ENCODE assay signal across 23 mouse cellular contexts in genomic region chr9:77629708-77630107, GRCm38 (mm10). TPM values are rescaled to one million over a fixed set of nuclear protein-coding genes. Genes with fewer than 3 reads are reported as not detected.
A peak's percentile ranks its signal among the peaks of the same experiment; 100 is the strongest.
DNase-seq lines count a peak whose midpoint lies in the region; ATAC-seq and TF ChIP-seq lines count a peak whose summit lies in the region.
"Had no signal": no experiment of that assay in that cellular context is flagged by ENCODE, and none has a peak within 500 bp of the region (broad histone marks: within the 10 kb centered on the region; RNA-seq: fewer than 3 reads in every experiment).

No protein-coding gene starts in this region.

- intact Hi-C loops in gastrocnemius, adult 2 months (cut with DNase I) = no loop called here

- no peak for DNase-seq in gastrocnemius, adult 2 months
- DNase-seq in gastrocnemius, postnatal 25 days = no peak
- DNase-seq in heart, embryonic 10.5 days (ENCODE audit: low spot score) = no peak
- DNase-seq in limb, embryonic 14.5 days (ENCODE audit: low spot score) = peak; percentile 35
- no peak for DNase-seq in limb, embryonic 10.5 days (ENCODE audit: low spot score)
- DNase-seq in hindbrain, embryonic 14.5 days (ENCODE audit: low spot score) = no peak
- DNase-seq: adrenal gland, postnatal 14 days; cerebellum, adult 11-12 months; cerebellum, adult 9-10 months; cerebellum, postnatal 25 days; forebrain, postnatal 0 days; gastrocnemius, postnatal 10 days; kidney, adult 8-10 months had no signal

- H3K9me3 ChIP-seq in heart, embryonic 15.5 days (replicated peaks) = no peaks in the 10 kb centered on the region
- H3K9me3 ChIP-seq in heart, embryonic 10.5 days = no peaks in the 10 kb centered on the region
- no peaks in the 10 kb centered on the region for H3K9me3 ChIP-seq in limb, embryonic 14.5 days (ENCODE audit: control insufficient read depth, low read length)
- no peaks in the 10 kb centered on the region for H3K9me3 ChIP-seq in limb, embryonic 10.5 days (replicated peaks)
- H3K9me3 ChIP-seq in hindbrain, embryonic 14.5 days (ENCODE audit: control insufficient read depth, low read length) = no peaks in the 10 kb centered on the region
- H3K9me3 ChIP-seq: embryonic facial prominence, embryonic 13.5 days; forebrain, embryonic 13.5 days had no signal

- no peak for ATAC-seq in heart, embryonic 15.5 days (replicated peaks; ENCODE audit: insufficient number of reproducible peaks, insufficient read depth, low FRiP score, low read depth)
- ATAC-seq in limb, embryonic 14.5 days (ENCODE audit: low FRiP score, low read depth) = peak; percentile 47; the same call in 1 of the 2 replicates
- no peak for ATAC-seq in hindbrain, embryonic 14.5 days (ENCODE audit: low FRiP score)
- ATAC-seq: activated CD4-positive, CD25-positive, alpha-beta regulatory T cell, adult 4 months; forebrain, embryonic 13.5 days; forebrain, postnatal 0 days; hindbrain, embryonic 16.5 days; inflammation-experienced regulatory T-cells, adult 6 months; intestine, postnatal 0 days; Patski had no signal

- H3K4me3 ChIP-seq in gastrocnemius, adult 2 months = peak overlapping the region; percentile 3; the same call in 1 of the 2 replicates
- no peak overlapping the region for H3K4me3 ChIP-seq in heart, embryonic 15.5 days
- H3K4me3 ChIP-seq in heart, embryonic 10.5 days = no peak overlapping the region
- H3K4me3 ChIP-seq in limb, embryonic 14.5 days (replicated peaks; ENCODE audit: low read length) = no peak overlapping the region
- no peak overlapping the region for H3K4me3 ChIP-seq in limb, embryonic 10.5 days
- no peak overlapping the region for H3K4me3 ChIP-seq in myocyte
- H3K4me3 ChIP-seq in hindbrain, embryonic 14.5 days (replicated peaks; ENCODE audit: low read length) = no peak overlapping the region
- H3K4me3 ChIP-seq: embryonic facial prominence, embryonic 13.5 days; forebrain, embryonic 13.5 days had no signal

- TF ChIP-seq POLR2A in limb, embryonic 14.5 days (IDR thresholded peaks at IDR 0.05; ENCODE audit: borderline replicate concordance, extremely low read depth, insufficient read depth, insufficient read length) = no peak
- no peak for TF ChIP-seq POLR2A in myocyte (IDR thresholded peaks at IDR 0.05; ENCODE audit: insufficient read length, low read depth)

- H3K79me2 ChIP-seq in myocyte (ENCODE audit: control insufficient read depth, insufficient read depth) = no peaks in the 10 kb centered on the region

- H3K27ac ChIP-seq in gastrocnemius, adult 2 months = peak overlapping the region; percentile 93
- H3K27ac ChIP-seq in heart, embryonic 15.5 days = peak overlapping the region; percentile 64; the same call in 1 of the 2 replicates
- H3K27ac ChIP-seq in heart, embryonic 10.5 days = no peak overlapping the region
- H3K27ac ChIP-seq in limb, embryonic 14.5 days (replicated peaks; ENCODE audit: low read depth, low read length) = no peak overlapping the region
- H3K27ac ChIP-seq in limb, embryonic 10.5 days = no peak overlapping the region
- H3K27ac ChIP-seq in hindbrain, embryonic 14.5 days = no peak overlapping the region
- H3K27ac ChIP-seq: embryonic facial prominence, embryonic 13.5 days; forebrain, embryonic 13.5 days had no signal

- WGBS in heart, embryonic 15.5 days = 28% methylated on average over 5 of the region's 5 CpGs
- WGBS in heart, embryonic 10.5 days = 79% methylated on average over 5 of the region's 5 CpGs
- 65% methylated on average over 5 of the region's 5 CpGs for WGBS in limb, embryonic 14.5 days
- WGBS in limb, embryonic 10.5 days = 83% methylated on average over 5 of the region's 5 CpGs
- 83% methylated on average over 5 of the region's 5 CpGs for WGBS in hindbrain, embryonic 14.5 days

- H3K9ac ChIP-seq in heart, embryonic 15.5 days = no peak overlapping the region
- H3K9ac ChIP-seq in limb, embryonic 14.5 days (ENCODE audit: low read depth, low read length, severe bottlenecking) = no peak overlapping the region
- H3K9ac ChIP-seq in hindbrain, embryonic 14.5 days = no peak overlapping the region
- H3K9ac ChIP-seq: embryonic facial prominence, embryonic 13.5 days; forebrain, embryonic 13.5 days; forebrain, postnatal 0 days had no signal

- H3K36me3 ChIP-seq in heart, embryonic 15.5 days = no peaks in the 10 kb centered on the region
- H3K36me3 ChIP-seq in heart, embryonic 10.5 days = no peaks in the 10 kb centered on the region
- H3K36me3 ChIP-seq in limb, embryonic 14.5 days (ENCODE audit: control insufficient read depth, insufficient read depth, low read length) = no peaks in the 10 kb centered on the region
- no peaks in the 10 kb centered on the region for H3K36me3 ChIP-seq in limb, embryonic 10.5 days
- no peaks in the 10 kb centered on the region for H3K36me3 ChIP-seq in myocyte (ENCODE audit: control insufficient read depth, insufficient read depth)
- H3K36me3 ChIP-seq in hindbrain, embryonic 14.5 days (replicated peaks; ENCODE audit: control insufficient read depth, insufficient read depth) = no peaks in the 10 kb centered on the region
- H3K36me3 ChIP-seq: embryonic facial prominence, embryonic 13.5 days had no signal

- H3K27me3 ChIP-seq in heart, embryonic 15.5 days = no peaks in the 10 kb centered on the region
- H3K27me3 ChIP-seq in heart, embryonic 10.5 days (ENCODE audit: insufficient read depth, poor library complexity, severe bottlenecking) = no peaks in the 10 kb centered on the region
- H3K27me3 ChIP-seq in limb, embryonic 14.5 days (ENCODE audit: control insufficient read depth, insufficient read depth, low read length) = no peaks in the 10 kb centered on the region
- no peaks in the 10 kb centered on the region for H3K27me3 ChIP-seq in limb, embryonic 10.5 days (ENCODE audit: low read depth, poor library complexity, severe bottlenecking)
- H3K27me3 ChIP-seq in myocyte (ENCODE audit: control insufficient read depth, insufficient read depth, insufficient read length) = no peaks in the 10 kb centered on the region
- H3K27me3 ChIP-seq in hindbrain, embryonic 14.5 days (ENCODE audit: control insufficient read depth, insufficient read depth, low read length) = no peaks in the 10 kb centered on the region
- H3K27me3 ChIP-seq: CH12.LX; embryonic facial prominence, embryonic 13.5 days; forebrain, embryonic 13.5 days; Patski had no signal

- TF ChIP-seq CTCF in gastrocnemius, adult 2 months (IDR thresholded peaks at IDR 0.05) = no peak

- H3K4me2 ChIP-seq in heart, embryonic 15.5 days = no peak overlapping the region
- no peak overlapping the region for H3K4me2 ChIP-seq in limb, embryonic 14.5 days (replicated peaks; ENCODE audit: low read depth, low read length, severe bottlenecking)
- peak overlapping the region; percentile 25 for H3K4me2 ChIP-seq in myocyte (ENCODE audit: low read depth)
- no peak overlapping the region for H3K4me2 ChIP-seq in hindbrain, embryonic 14.5 days (replicated peaks)
- H3K4me2 ChIP-seq: embryonic facial prominence, embryonic 13.5 days; forebrain, embryonic 13.5 days had no signal

- peaks cover 20% of the 10 kb centered on the region for H3K4me1 ChIP-seq in heart, embryonic 15.5 days (replicated peaks)
- H3K4me1 ChIP-seq in heart, embryonic 10.5 days = peaks cover 14% of the 10 kb centered on the region; the same call in 1 of the 2 replicates
- peaks cover 2% of the 10 kb centered on the region; the same call in 1 of the 2 replicates for H3K4me1 ChIP-seq in limb, embryonic 14.5 days (ENCODE audit: control insufficient read depth, insufficient read depth, low read length)
- no peaks in the 10 kb centered on the region for H3K4me1 ChIP-seq in limb, embryonic 10.5 days
- H3K4me1 ChIP-seq in hindbrain, embryonic 14.5 days (replicated peaks; ENCODE audit: control insufficient read depth, insufficient read depth, low read length) = no peaks in the 10 kb centered on the region
- H3K4me1 ChIP-seq: embryonic facial prominence, embryonic 13.5 days; forebrain, embryonic 13.5 days had no signal

- H3ac ChIP-seq in myocyte (ENCODE audit: control insufficient read depth, insufficient read length) = no peak overlapping the region

TF ChIP-seq in myocyte, 11 proteins besides CTCF, POLR2A, EP300 and RAD21:
- TF ChIP-seq USF1 (IDR thresholded peaks at IDR 0.05; ENCODE audit: low read depth) (no peak), MYOD1 (IDR thresholded peaks at IDR 0.05; ENCODE audit: control insufficient read depth in 1 of 3, insufficient read length in 2 of 3, low read depth in 2 of 3) (no peak), POLR2AphosphoS2 (IDR thresholded peaks at IDR 0.05; ENCODE audit: insufficient read length, low read depth) (no peak), TCF3 (IDR thresholded peaks at IDR 0.05; ENCODE audit: insufficient read length, low read depth) (no peak), SRF (IDR thresholded peaks at IDR 0.05; ENCODE audit: control insufficient read depth, insufficient read length, low read depth) (no peak), E2F4 (IDR thresholded peaks at IDR 0.05; ENCODE audit: insufficient read depth) (no peak), CEBPB (IDR thresholded peaks at IDR 0.05; ENCODE audit: insufficient read depth, poor library complexity, severe bottlenecking) (no peak), REST (IDR thresholded peaks at IDR 0.05; ENCODE audit: insufficient read depth, insufficient read length) (no peak)

RNA-seq across cellular contexts. Expression of gene Klhl31, which starts 6.6 kb away (rescaled TPM):
- total RNA-seq in gastrocnemius, adult 2 months (2021) = 100 to 1,000 TPM; 491 to 601 TPM
- 100 to 1,000 TPM; 393 to 551 TPM for total RNA-seq in gastrocnemius, postnatal 25 days (2021)
- 48.5 and 52.1 TPM in 2 replicates for polyA plus RNA-seq in heart, embryonic 15.5 days (2015; fragmentation: Nextera tagmentation; extraction: Ambion mirVana)
- 35.8 and 68.3 TPM in 2 replicates for polyA plus RNA-seq in heart, embryonic 10.5 days (2016; fragmentation: Nextera tagmentation; extraction: Ambion mirVana)
- polyA plus RNA-seq in limb, embryonic 14.5 days (2012; rRNA removed) = 2.7 and 3.1 TPM in 2 replicates
- 11.7 and 17.1 TPM in 2 replicates for polyA plus RNA-seq in limb, embryonic 14.5 days (2014; fragmentation: Nextera tagmentation; extraction: Ambion mirVana)
- polyA plus RNA-seq in limb, embryonic 10.5 days (2016; fragmentation: Nextera tagmentation; extraction: Ambion mirVana) = 0.16 and 0.61 TPM in 2 replicates
- polyA plus RNA-seq in myocyte (2012; fragmentation: generic; extraction: Trizol) = 7.4 TPM
- polyA plus RNA-seq in hindbrain, embryonic 14.5 days (2014; fragmentation: Nextera tagmentation; extraction: Ambion mirVana) = 0.41 and 0.47 TPM in 2 replicates
- total RNA-seq: CH12.LX had no signal
- polyA plus RNA-seq: activated CD4-positive, CD25-positive, alpha-beta regulatory T cell, adult 4 months; intestine, postnatal 0 days had no signal

Comparison
In these comparisons a context has a peak if more than half of its experiments do, and no peak if none do; other contexts are left out.
1. H3K27ac ChIP-seq: peak in gastrocnemius, adult 2 months (single experiment) and heart, embryonic 15.5 days (single experiment); none in heart, embryonic 10.5 days (single experiment), limb, embryonic 14.5 days (single experiment), limb, embryonic 10.5 days (single experiment) and hindbrain, embryonic 14.5 days (single experiment).